Mouse (Mus musculus): Measurements from ENCODE around the gene Syt7. TPM values are rescaled to one million over a fixed set of nuclear protein-coding genes. Genes with fewer than 3 reads are reported as not detected.
A peak's percentile ranks its signal among the peaks of the same experiment; 100 is the strongest.

Syt7 gene
- polyA plus RNA-seq, 1 experiment: 11.0 TPM

- no peak for TF ChIP-seq POLR2A (IDR thresholded peaks at IDR 0.05; ENCODE audit: control insufficient read depth, low read depth, low read length)
- TF ChIP-seq CTCF (IDR thresholded peaks at IDR 0.05; ENCODE audit: control insufficient read depth, insufficient read depth, insufficient replicate concordance, low read depth, low read length): no peak
- Histone ChIP-seq H3K36me3 (ENCODE audit: control insufficient read depth, insufficient read depth, low read length) (no peaks in the 10 kb centered on the region), H3K27me3 (ENCODE audit: control insufficient read depth, insufficient read depth, low read length) (no peaks in the 10 kb centered on the region), H3K27ac (ENCODE audit: control insufficient read depth, insufficient read depth, low read depth, low read length) (no peak overlapping the region), H3K4me1 (ENCODE audit: control insufficient read depth, insufficient read depth, low read length) (no peaks in the 10 kb centered on the region), H3K4me3 (ENCODE audit: control insufficient read depth, low read depth, low read length) (no peak overlapping the region)
Observed at GRCm38 (mm10) chr19:10395174-10395573, 6.3 kb downstream of the Syt7 start.

- H3K27me3 ChIP-seq (ENCODE audit: control insufficient read depth, insufficient read depth, low read length): no peaks in the 10 kb centered on the region
- TF ChIP-seq CTCF (IDR thresholded peaks at IDR 0.05; ENCODE audit: control insufficient read depth, insufficient read depth, insufficient replicate concordance, low read depth, low read length): no peak
- no peak for TF ChIP-seq POLR2A (IDR thresholded peaks at IDR 0.05; ENCODE audit: control insufficient read depth, low read depth, low read length)
- H3K4me3 ChIP-seq (ENCODE audit: control insufficient read depth, low read depth, low read length): no peak overlapping the region
- H3K36me3 ChIP-seq (ENCODE audit: control insufficient read depth, insufficient read depth, low read length): no peaks in the 10 kb centered on the region
- H3K4me1 ChIP-seq (ENCODE audit: control insufficient read depth, insufficient read depth, low read length): no peaks in the 10 kb centered on the region
- H3K27ac ChIP-seq (ENCODE audit: control insufficient read depth, insufficient read depth, low read depth, low read length): no peak overlapping the region
Observed at GRCm38 (mm10) chr19:10396962-10397361, 8.1 kb downstream of the Syt7 start.

GRCm38 (mm10) chr19:10397479-10398153, 8.7 kb downstream of the Syt7 start:
- no peaks in the 10 kb centered on the region for H3K27me3 ChIP-seq (ENCODE audit: control insufficient read depth, insufficient read depth, low read length)
- no peaks in the 10 kb centered on the region for H3K36me3 ChIP-seq (ENCODE audit: control insufficient read depth, insufficient read depth, low read length)
- no peak overlapping the region for H3K4me3 ChIP-seq (ENCODE audit: control insufficient read depth, low read depth, low read length)
- TF ChIP-seq CTCF (IDR thresholded peaks at IDR 0.05; ENCODE audit: control insufficient read depth, insufficient read depth, insufficient replicate concordance, low read depth, low read length) (no peak), POLR2A (IDR thresholded peaks at IDR 0.05; ENCODE audit: control insufficient read depth, low read depth, low read length) (no peak)
- H3K4me1 ChIP-seq (ENCODE audit: control insufficient read depth, insufficient read depth, low read length): no peaks in the 10 kb centered on the region
- no peak overlapping the region for H3K27ac ChIP-seq (ENCODE audit: control insufficient read depth, insufficient read depth, low read depth, low read length)

- no peaks in the 10 kb centered on the region for H3K4me1 ChIP-seq (ENCODE audit: control insufficient read depth, insufficient read depth, low read length)
- no peak overlapping the region for H3K4me3 ChIP-seq (ENCODE audit: control insufficient read depth, low read depth, low read length)
- H3K27me3 ChIP-seq (ENCODE audit: control insufficient read depth, insufficient read depth, low read length): no peaks in the 10 kb centered on the region
- H3K27ac ChIP-seq (ENCODE audit: control insufficient read depth, insufficient read depth, low read depth, low read length): no peak overlapping the region
- H3K36me3 ChIP-seq (ENCODE audit: control insufficient read depth, insufficient read depth, low read length): no peaks in the 10 kb centered on the region
- TF ChIP-seq POLR2A (IDR thresholded peaks at IDR 0.05; ENCODE audit: control insufficient read depth, low read depth, low read length): no peak
- TF ChIP-seq CTCF (IDR thresholded peaks at IDR 0.05; ENCODE audit: control insufficient read depth, insufficient read depth, insufficient replicate concordance, low read depth, low read length): no peak
Observed at GRCm38 (mm10) chr19:10398296-10398695, 9.4 kb downstream of the Syt7 start.

- no peaks in the 10 kb centered on the region for H3K4me1 ChIP-seq (ENCODE audit: control insufficient read depth, insufficient read depth, low read length)
- H3K36me3 ChIP-seq (ENCODE audit: control insufficient read depth, insufficient read depth, low read length): no peaks in the 10 kb centered on the region
- no peak overlapping the region for H3K27ac ChIP-seq (ENCODE audit: control insufficient read depth, insufficient read depth, low read depth, low read length)
- H3K4me3 ChIP-seq (ENCODE audit: control insufficient read depth, low read depth, low read length): no peak overlapping the region
- H3K27me3 ChIP-seq (ENCODE audit: control insufficient read depth, insufficient read depth, low read length): no peaks in the 10 kb centered on the region
- TF ChIP-seq CTCF (IDR thresholded peaks at IDR 0.05; ENCODE audit: control insufficient read depth, insufficient read depth, insufficient replicate concordance, low read depth, low read length): peak; percentile 65; the same call in 1 of the 2 replicates
- TF ChIP-seq POLR2A (IDR thresholded peaks at IDR 0.05; ENCODE audit: control insufficient read depth, low read depth, low read length): no peak
Observed at GRCm38 (mm10) chr19:10402771-10403494, 14.0 kb downstream of the Syt7 start.

GRCm38 (mm10) chr19:10403593-10404380, 14.9 kb downstream of the Syt7 start:
- TF ChIP-seq POLR2A (IDR thresholded peaks at IDR 0.05; ENCODE audit: control insufficient read depth, low read depth, low read length) (no peak), CTCF (IDR thresholded peaks at IDR 0.05; ENCODE audit: control insufficient read depth, insufficient read depth, insufficient replicate concordance, low read depth, low read length) (no peak)

GRCm38 (mm10) chr19:10404424-10404823, 15.5 kb downstream of the Syt7 start:
- Histone ChIP-seq H3K4me3 (ENCODE audit: control insufficient read depth, low read depth, low read length) (no peak overlapping the region), H3K27ac (ENCODE audit: control insufficient read depth, insufficient read depth, low read depth, low read length) (no peak overlapping the region), H3K36me3 (ENCODE audit: control insufficient read depth, insufficient read depth, low read length) (no peaks in the 10 kb centered on the region), H3K4me1 (ENCODE audit: control insufficient read depth, insufficient read depth, low read length) (no peaks in the 10 kb centered on the region), H3K27me3 (ENCODE audit: control insufficient read depth, insufficient read depth, low read length) (no peaks in the 10 kb centered on the region)
- TF ChIP-seq POLR2A (IDR thresholded peaks at IDR 0.05; ENCODE audit: control insufficient read depth, low read depth, low read length) (no peak), CTCF (IDR thresholded peaks at IDR 0.05; ENCODE audit: control insufficient read depth, insufficient read depth, insufficient replicate concordance, low read depth, low read length) (no peak)

More at GRCm38 (mm10) chr19:10403593-10404380, 14.9 kb downstream of the Syt7 start:
- Histone ChIP-seq H3K4me3 (ENCODE audit: control insufficient read depth, low read depth, low read length) (no peak overlapping the region), H3K36me3 (ENCODE audit: control insufficient read depth, insufficient read depth, low read length) (no peaks in the 10 kb centered on the region), H3K27me3 (ENCODE audit: control insufficient read depth, insufficient read depth, low read length) (no peaks in the 10 kb centered on the region), H3K27ac (ENCODE audit: control insufficient read depth, insufficient read depth, low read depth, low read length) (no peak overlapping the region), H3K4me1 (ENCODE audit: control insufficient read depth, insufficient read depth, low read length) (no peaks in the 10 kb centered on the region)
